Mouse (Mus musculus): Measurements from ENCODE around the gene Cxcr4. TPM values are rescaled to one million over a fixed set of nuclear protein-coding genes. Genes with fewer than 3 reads are reported as not detected.

Gene Cxcr4
- total and polyA plus RNA-seq, 3 experiments: 0.16 to 17.8 TPM; not detected in 1

DNA sequence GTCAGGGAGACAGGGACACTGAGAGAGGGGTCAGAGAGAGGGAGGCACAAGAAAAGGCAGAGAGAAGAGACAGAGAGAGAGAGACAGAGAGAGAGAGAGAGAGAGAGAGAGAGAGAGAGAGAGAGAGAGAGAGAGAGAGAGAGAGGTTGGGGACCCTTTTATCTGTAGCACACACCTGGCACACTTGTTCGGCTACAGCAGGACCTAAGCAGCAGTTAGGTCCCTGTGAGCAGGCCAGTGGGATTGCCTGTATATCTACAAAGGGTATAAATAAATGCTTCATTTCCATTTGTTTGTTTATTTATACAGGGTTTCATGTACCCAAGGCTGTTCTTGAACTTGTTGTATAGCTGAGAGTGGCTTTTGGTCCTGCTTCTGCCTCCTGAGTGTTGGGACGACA is 49.0 kb downstream of the Cxcr4 start:
- ATAC-seq (ENCODE audit: extremely low read depth, insufficient number of reproducible peaks, low FRiP score, poor library complexity, severe bottlenecking) (no peak), DNase-seq (ENCODE audit: low spot score) (no peak)
- no peak for TF ChIP-seq CTCF (IDR thresholded peaks at IDR 0.05; ENCODE audit: low read depth, low read length)
- no peak for TF ChIP-seq POLR2AphosphoS5 (IDR thresholded peaks at IDR 0.05; ENCODE audit: insufficient replicate concordance, low read depth, low read length)
- TF ChIP-seq GATA1 (IDR thresholded peaks at IDR 0.05; ENCODE audit: borderline replicate concordance, low read length): no peak
- TF ChIP-seq TAL1 (conservative IDR thresholded peaks at IDR 0.05; ENCODE audit: low read depth, low read length): no peak
- TF ChIP-seq GATA2 (IDR thresholded peaks at IDR 0.05; ENCODE audit: borderline replicate concordance, low read depth, low read length): no peak
- no peaks in the 10 kb centered on the region for H3K9me3 ChIP-seq (replicated peaks)
- no peak overlapping the region for H3K4me3 ChIP-seq (ENCODE audit: low read depth, low read length)
- H3K4me1 ChIP-seq (ENCODE audit: insufficient read depth, low read depth, low read length): no peaks in the 10 kb centered on the region
- no peaks in the 10 kb centered on the region; the same call in 1 of the 2 replicates for H3K27me3 ChIP-seq (ENCODE audit: insufficient read depth, low read length)
- no peaks in the 10 kb centered on the region for H3K36me3 ChIP-seq (replicated peaks)

DNA sequence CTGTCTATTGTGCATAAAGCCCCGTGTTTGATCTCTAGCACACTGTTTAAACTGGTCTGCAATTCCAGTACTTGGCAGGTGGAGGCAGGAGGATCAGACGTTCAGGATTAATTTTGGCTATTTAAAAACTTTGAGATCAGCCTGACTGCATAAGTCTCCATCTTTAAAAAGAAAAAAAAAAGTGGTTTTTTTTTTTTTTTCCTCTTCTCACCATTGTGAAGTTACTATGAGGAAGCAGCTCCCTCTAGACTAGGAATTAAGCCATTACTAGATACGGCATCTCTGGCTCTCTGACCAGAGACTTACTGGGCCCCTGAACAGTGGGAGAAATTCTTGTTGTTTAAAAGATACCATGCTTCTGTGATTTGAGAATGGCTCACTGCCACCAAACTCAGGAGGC is 49.5 kb downstream of the Cxcr4 start:
- H3K9me3 ChIP-seq (replicated peaks): no peaks in the 10 kb centered on the region; the same call in 1 of the 2 replicates
- peaks cover 2% of the 10 kb centered on the region; the same call in 1 of the 2 replicates for H3K27me3 ChIP-seq (ENCODE audit: insufficient read depth, low read length)
- H3K4me1 ChIP-seq (ENCODE audit: insufficient read depth, low read depth, low read length): no peaks in the 10 kb centered on the region
- no peak for TF ChIP-seq GATA1 (IDR thresholded peaks at IDR 0.05; ENCODE audit: borderline replicate concordance, low read length)
- no peak for TF ChIP-seq POLR2AphosphoS5 (IDR thresholded peaks at IDR 0.05; ENCODE audit: insufficient replicate concordance, low read depth, low read length)
- TF ChIP-seq TAL1 (conservative IDR thresholded peaks at IDR 0.05; ENCODE audit: low read depth, low read length): no peak
- no peak for TF ChIP-seq GATA2 (IDR thresholded peaks at IDR 0.05; ENCODE audit: borderline replicate concordance, low read depth, low read length)
- TF ChIP-seq CTCF (IDR thresholded peaks at IDR 0.05; ENCODE audit: low read depth, low read length): no peak
- H3K4me3 ChIP-seq (ENCODE audit: low read depth, low read length): no peak overlapping the region
- DNase-seq (ENCODE audit: low spot score) (no peak), ATAC-seq (ENCODE audit: extremely low read depth, insufficient number of reproducible peaks, low FRiP score, poor library complexity, severe bottlenecking) (no peak)
- H3K36me3 ChIP-seq (replicated peaks): no peaks in the 10 kb centered on the region

GRCm38 (mm10) chr1:128540213-128540612 is 51.9 kb downstream of the Cxcr4 start:
- no peak for TF ChIP-seq POLR2AphosphoS5 (IDR thresholded peaks at IDR 0.05; ENCODE audit: insufficient replicate concordance, low read depth, low read length)
- no peak for TF ChIP-seq GATA1 (IDR thresholded peaks at IDR 0.05; ENCODE audit: borderline replicate concordance, low read length)
- TF ChIP-seq TAL1 (conservative IDR thresholded peaks at IDR 0.05; ENCODE audit: low read depth, low read length): no peak
- TF ChIP-seq CTCF (IDR thresholded peaks at IDR 0.05; ENCODE audit: low read depth, low read length): no peak
- no peak for TF ChIP-seq GATA2 (IDR thresholded peaks at IDR 0.05; ENCODE audit: borderline replicate concordance, low read depth, low read length)
- Histone ChIP-seq H3K9me3 (replicated peaks) (no peaks in the 10 kb centered on the region; the same call in 1 of the 2 replicates), H3K4me1 (ENCODE audit: insufficient read depth, low read depth, low read length) (no peaks in the 10 kb centered on the region), H3K4me3 (ENCODE audit: low read depth, low read length) (no peak overlapping the region), H3K27me3 (ENCODE audit: insufficient read depth, low read length) (peaks cover 3% of the 10 kb centered on the region; the same call in 1 of the 2 replicates), H3K36me3 (replicated peaks) (no peaks in the 10 kb centered on the region)
- ATAC-seq (ENCODE audit: extremely low read depth, insufficient number of reproducible peaks, low FRiP score, poor library complexity, severe bottlenecking) (no peak), DNase-seq (ENCODE audit: low spot score) (no peak)

- Histone ChIP-seq H3K27me3 (ENCODE audit: insufficient read depth, low read length) (peaks cover 3% of the 10 kb centered on the region; the same call in 1 of the 2 replicates), H3K9me3 (replicated peaks) (no peaks in the 10 kb centered on the region; the same call in 1 of the 2 replicates), H3K4me3 (ENCODE audit: low read depth, low read length) (no peak overlapping the region), H3K36me3 (replicated peaks) (no peaks in the 10 kb centered on the region), H3K4me1 (ENCODE audit: insufficient read depth, low read depth, low read length) (no peaks in the 10 kb centered on the region)
- ATAC-seq (ENCODE audit: extremely low read depth, insufficient number of reproducible peaks, low FRiP score, poor library complexity, severe bottlenecking): no peak
- no peak for TF ChIP-seq CTCF (IDR thresholded peaks at IDR 0.05; ENCODE audit: low read depth, low read length)
- no peak for TF ChIP-seq GATA2 (IDR thresholded peaks at IDR 0.05; ENCODE audit: borderline replicate concordance, low read depth, low read length)
- TF ChIP-seq TAL1 (conservative IDR thresholded peaks at IDR 0.05; ENCODE audit: low read depth, low read length): no peak
- no peak for TF ChIP-seq GATA1 (IDR thresholded peaks at IDR 0.05; ENCODE audit: borderline replicate concordance, low read length)
- no peak for TF ChIP-seq POLR2AphosphoS5 (IDR thresholded peaks at IDR 0.05; ENCODE audit: insufficient replicate concordance, low read depth, low read length)
- DNase-seq (ENCODE audit: low spot score): no peak
These were observed 52.5 kb downstream of the Cxcr4 start for GRCm38 (mm10) chr1:128539555-128539954.

Other genes starting within 250 kb of the Cxcr4 start
- 320 and 323 TPM in 2 replicates for gene Mcm6, start 232.6 kb downstream of the Cxcr4 start, total RNA-seq (2014; fragmentation: Nextera tagmentation)
- 443 and 444 TPM in 2 replicates for gene Mcm6, start 232.6 kb downstream of the Cxcr4 start, total RNA-seq (2017)
- gene Mcm6, start 232.6 kb downstream of the Cxcr4 start, polyA plus RNA-seq (2012): 69.2 and 70.4 TPM in 2 replicates
- gene Dars, start 174.9 kb downstream of the Cxcr4 start, total RNA-seq (2014; fragmentation: Nextera tagmentation): 435 and 457 TPM in 2 replicates
- 241 and 272 TPM in 2 replicates for gene Dars, start 174.9 kb downstream of the Cxcr4 start, total RNA-seq (2017)
- gene Dars, start 174.9 kb downstream of the Cxcr4 start, polyA plus RNA-seq (2012): 180 and 209 TPM in 2 replicates